Comparison of ENCODE assay signal across 13 mouse cellular contexts in the genomic region with DNA sequence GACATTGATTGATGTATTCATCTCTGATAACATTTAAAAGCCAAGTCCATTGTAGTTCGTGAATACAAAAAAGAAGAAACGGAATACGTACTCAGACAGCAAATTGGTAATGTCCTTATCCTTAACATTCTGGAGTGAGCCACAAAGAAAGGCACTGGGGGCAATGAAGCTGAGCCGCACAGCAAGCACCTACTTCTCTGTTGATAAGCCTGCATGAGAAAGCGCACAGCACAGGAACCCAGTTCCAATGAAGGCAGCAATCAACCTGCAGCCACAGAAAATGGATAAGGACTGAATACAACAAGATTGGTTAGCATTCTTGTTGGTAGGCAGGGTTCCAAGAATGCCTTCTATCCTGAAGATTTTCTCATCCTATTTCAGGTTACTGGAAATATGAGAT.
"Had no signal": no experiment of that assay in that cellular context is flagged by ENCODE, and none has a peak within 500 bp of the region (broad histone marks: within the 10 kb centered on the region; RNA-seq: fewer than 3 reads in every experiment).

No protein-coding gene starts in this region.

- ATAC-seq: liver, postnatal 0 days had no signal

- H3K9ac ChIP-seq: limb, embryonic 12.5 days; liver, embryonic 13.5 days; liver, postnatal 0 days; lung, embryonic 15.5 days; neural tube, embryonic 12.5 days had no signal

- H3K4me3 ChIP-seq: limb, embryonic 12.5 days; liver, embryonic 13.5 days; lung, embryonic 15.5 days; megakaryocyte, embryonic 14.5 days; myocyte; neural tube, embryonic 12.5 days had no signal

- DNase-seq: kidney, postnatal 25 days; liver; liver, embryonic 13.5 days; liver, postnatal 0 days; lung, postnatal 14 days; thymus, adult 18-20 months; thymus, postnatal 14 days had no signal

- H3K36me3 ChIP-seq: limb, embryonic 12.5 days; liver, embryonic 13.5 days; lung, embryonic 15.5 days; neural tube, embryonic 12.5 days had no signal

- H3K4me2 ChIP-seq: limb, embryonic 12.5 days; liver, embryonic 13.5 days; lung, embryonic 15.5 days; neural tube, embryonic 12.5 days had no signal

- H3K27ac ChIP-seq: limb, embryonic 12.5 days; liver, embryonic 13.5 days; lung, embryonic 15.5 days; macrophage; neural tube, embryonic 12.5 days had no signal

- H3K4me1 ChIP-seq: limb, embryonic 12.5 days; liver, embryonic 13.5 days; lung, embryonic 15.5 days; neural tube, embryonic 12.5 days had no signal

- H3K27me3 ChIP-seq: limb, embryonic 12.5 days; liver, embryonic 13.5 days; lung, embryonic 15.5 days; megakaryocyte, embryonic 14.5 days; neural tube, embryonic 12.5 days had no signal

- H3K9me3 ChIP-seq: limb, embryonic 12.5 days; liver, embryonic 13.5 days; lung, embryonic 15.5 days; megakaryocyte, embryonic 14.5 days; neural tube, embryonic 12.5 days had no signal
